ENCODE assay signal across 13 mouse cellular contexts in genomic region chr6:54485973-54486569, GRCm38 (mm10). TPM values are rescaled to one million over a fixed set of nuclear protein-coding genes. Genes with fewer than 3 reads are reported as not detected.
DNase-seq lines count a peak whose midpoint lies in the region; ATAC-seq and TF ChIP-seq lines count a peak whose summit lies in the region.
"Had no signal": no experiment of that assay in that cellular context is flagged by ENCODE, and none has a peak within 500 bp of the region (broad histone marks: within the 10 kb centered on the region; RNA-seq: fewer than 3 reads in every experiment).

No protein-coding gene starts in this region.

- no peaks in the 10 kb centered on the region for H3K9me3 ChIP-seq in heart, embryonic 10.5 days
- no peaks in the 10 kb centered on the region for H3K9me3 ChIP-seq in E14TG2a.4 (ENCODE audit: low read length)
- no peaks in the 10 kb centered on the region for H3K9me3 ChIP-seq in forebrain, postnatal 0 days (ENCODE audit: low read length)
- H3K9me3 ChIP-seq in lung, embryonic 15.5 days = no peaks in the 10 kb centered on the region

- DNase-seq in heart, embryonic 10.5 days (ENCODE audit: low spot score) = no peak
- no peak for DNase-seq in heart, adult 18-20 months
- DNase-seq in forebrain, postnatal 0 days = no peak
- DNase-seq in retina, postnatal 1 day = no peak
- DNase-seq in cerebellum, postnatal 14 days = no peak
- DNase-seq in adrenal gland, postnatal 36 days = no peak
- DNase-seq: B cell, adult 2 months had no signal

- peak overlapping the region; percentile 33; the same call in 1 of the 2 replicates for H3K4me2 ChIP-seq in forebrain, postnatal 0 days (ENCODE audit: low read depth)
- peak overlapping the region; percentile 54 for H3K4me2 ChIP-seq in lung, embryonic 15.5 days

- H3K27me3 ChIP-seq in heart, embryonic 10.5 days (ENCODE audit: insufficient read depth, poor library complexity, severe bottlenecking) = peaks cover 33% of the 10 kb centered on the region
- peaks cover 55% of the 10 kb centered on the region for H3K27me3 ChIP-seq in E14TG2a.4 (ENCODE audit: insufficient read depth, low read length)
- no peaks in the 10 kb centered on the region for H3K27me3 ChIP-seq in forebrain, postnatal 0 days (ENCODE audit: insufficient read depth, low read length)
- peaks cover 26% of the 10 kb centered on the region for H3K27me3 ChIP-seq in lung, embryonic 15.5 days

- H3K9ac ChIP-seq in forebrain, postnatal 0 days = no peak overlapping the region
- H3K9ac ChIP-seq in lung, embryonic 15.5 days = no peak overlapping the region

- TF ChIP-seq CTCF in E14TG2a.4 (conservative IDR thresholded peaks at IDR 0.05; ENCODE audit: low read length) = no peak
- no peak for TF ChIP-seq CTCF in forebrain, postnatal 0 days (IDR thresholded peaks at IDR 0.05; ENCODE audit: low read depth)

- H3K36me3 ChIP-seq in heart, embryonic 10.5 days = no peaks in the 10 kb centered on the region; the same call in 1 of the 2 replicates
- no peaks in the 10 kb centered on the region for H3K36me3 ChIP-seq in E14TG2a.4 (ENCODE audit: insufficient read depth, low read length)
- peaks cover 16% of the 10 kb centered on the region; the same call in 1 of the 2 replicates for H3K36me3 ChIP-seq in forebrain, postnatal 0 days (ENCODE audit: insufficient read depth)
- no peaks in the 10 kb centered on the region for H3K36me3 ChIP-seq in lung, embryonic 15.5 days

- peak overlapping the region; percentile 63 for H3K4me3 ChIP-seq in heart, embryonic 10.5 days
- peak overlapping the region; percentile 45 for H3K4me3 ChIP-seq in E14TG2a.4 (replicated peaks; ENCODE audit: low read length)
- H3K4me3 ChIP-seq in forebrain, postnatal 0 days (ENCODE audit: low read depth, low read length) = no peak overlapping the region
- H3K4me3 ChIP-seq in lung, embryonic 15.5 days = peak overlapping the region; percentile 32

- peak overlapping the region; percentile 77; the same call in 1 of the 2 replicates for H3K27ac ChIP-seq in heart, embryonic 10.5 days
- H3K27ac ChIP-seq in forebrain, postnatal 0 days (ENCODE audit: low read depth, low read length) = no peak overlapping the region
- no peak overlapping the region for H3K27ac ChIP-seq in lung, embryonic 15.5 days

- H3K4me1 ChIP-seq in heart, embryonic 10.5 days = peaks cover 14% of the 10 kb centered on the region
- H3K4me1 ChIP-seq in E14TG2a.4 (replicated peaks; ENCODE audit: low read depth, low read length) = peaks cover 14% of the 10 kb centered on the region
- no peaks in the 10 kb centered on the region for H3K4me1 ChIP-seq in forebrain, postnatal 0 days (ENCODE audit: insufficient read depth)
- peaks cover 13% of the 10 kb centered on the region; the same call in 1 of the 2 replicates for H3K4me1 ChIP-seq in lung, embryonic 15.5 days

- WGBS in heart, embryonic 10.5 days = 18% methylated on average over 6 of the region's 6 CpGs
- 39% methylated on average over 6 of the region's 6 CpGs for WGBS in forebrain, postnatal 0 days
- WGBS in lung, embryonic 15.5 days = 16% methylated on average over 6 of the region's 6 CpGs

- no peak for ATAC-seq in forebrain, postnatal 0 days
- ATAC-seq in lung, embryonic 15.5 days (ENCODE audit: borderline replicate concordance, extremely low read depth, low FRiP score, low TSS enrichment) = no peak
- ATAC-seq: activated CD4-positive, CD25-positive, alpha-beta regulatory T cell, adult 4 months had no signal

RNA-seq across cellular contexts. Expression of gene Wipf3, which starts 56.7 kb away (rescaled TPM):
- 1.0 and 1.8 TPM in 2 replicates for polyA plus RNA-seq in heart, embryonic 10.5 days (2016; fragmentation: Nextera tagmentation; extraction: Ambion mirVana)
- total RNA-seq in heart, adult 18-20 months (2021) = 10 to 100 TPM; 28.6 to 32.7 TPM
- 6.5 and 7.6 TPM in 2 replicates for total RNA-seq in forebrain, postnatal 0 days (2014; rRNA removed)
- 1.1 and 2.4 TPM in 2 replicates for polyA plus RNA-seq in forebrain, postnatal 0 days (2015; fragmentation: Nextera tagmentation; extraction: Ambion mirVana)
- polyA plus RNA-seq in lung, embryonic 15.5 days (2015; fragmentation: Nextera tagmentation; extraction: Ambion mirVana) = 1.2 and 1.5 TPM in 2 replicates
- 1 to 10 TPM in 1 of 2 experiments, under 1 TPM in 1; 0.99 to 1.4 TPM for total RNA-seq in adrenal gland, postnatal 36 days (2021)
- total RNA-seq: common myeloid progenitor, adult 5-6 weeks; hematopoietic stem cell, adult 5-6 weeks; neutrophil, adult 5-6 weeks had no signal
- polyA plus RNA-seq: activated CD4-positive, CD25-positive, alpha-beta regulatory T cell, adult 4 months had no signal
